ENCODE assay signal across 19 mouse cellular contexts in the genomic region with DNA sequence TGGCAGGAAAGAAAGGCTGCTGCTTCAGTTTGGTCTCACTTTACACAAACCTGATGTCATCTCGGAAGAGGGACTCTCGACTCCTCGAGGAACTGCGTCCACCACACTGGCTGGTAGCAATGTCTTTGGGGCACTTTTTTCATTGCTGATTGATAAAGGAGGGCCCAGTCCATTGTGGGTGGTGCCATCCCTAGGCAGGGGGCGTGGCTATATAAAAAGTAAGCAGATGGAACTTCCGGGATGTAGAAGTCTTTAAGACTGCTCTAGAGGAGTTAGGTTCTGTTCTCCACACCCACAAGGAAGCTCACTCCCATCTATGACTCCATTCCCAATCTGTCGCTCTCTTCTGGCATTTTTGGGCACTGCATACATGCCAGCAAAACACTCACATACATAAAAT. TPM values are rescaled to one million over a fixed set of nuclear protein-coding genes. Genes with fewer than 3 reads are reported as not detected.
"Had no signal": no experiment of that assay in that cellular context is flagged by ENCODE, and none has a peak within 500 bp of the region (broad histone marks: within the 10 kb centered on the region; RNA-seq: fewer than 3 reads in every experiment).

No protein-coding gene starts in this region.

- H3K27ac ChIP-seq: heart, adult 2 months; heart, embryonic 13.5 days; heart, embryonic 15.5 days; hindbrain, embryonic 13.5 days; intestine, embryonic 15.5 days; left cerebral cortex, adult 2 months; limb, embryonic 10.5 days; limb, embryonic 12.5 days; liver, embryonic 13.5 days had no signal

- H3K4me3 ChIP-seq: heart, adult 2 months; heart, embryonic 13.5 days; heart, embryonic 15.5 days; hindbrain, embryonic 13.5 days; intestine, embryonic 15.5 days; left cerebral cortex, adult 2 months; limb, embryonic 10.5 days; limb, embryonic 12.5 days; liver, embryonic 13.5 days had no signal

- DNase-seq: heart, adult 11 months; heart, adult 2 months; heart, postnatal 14 days; heart, postnatal 36 days; kidney, adult 18-20 months; kidney, adult 8-10 months; kidney, postnatal 25 days; kidney, postnatal 4 days; layer of hippocampus, adult 9-11 months; liver; liver, embryonic 13.5 days had no signal

RNA-seq across cellular contexts. Expression of a gene that starts 10.3 kb away (rescaled TPM):
- total RNA-seq: hematopoietic stem cell, adult 5-6 weeks had no signal
